Mouse (Mus musculus): Measurements from ENCODE around the gene Nbea. TPM values are rescaled to one million over a fixed set of nuclear protein-coding genes. Genes with fewer than 3 reads are reported as not detected.
A peak's percentile ranks its signal among the peaks of the same experiment; 100 is the strongest.

Nbea gene
- polyA plus RNA-seq, 1 experiment from 2014 or later, result 8.5 TPM

DNA sequence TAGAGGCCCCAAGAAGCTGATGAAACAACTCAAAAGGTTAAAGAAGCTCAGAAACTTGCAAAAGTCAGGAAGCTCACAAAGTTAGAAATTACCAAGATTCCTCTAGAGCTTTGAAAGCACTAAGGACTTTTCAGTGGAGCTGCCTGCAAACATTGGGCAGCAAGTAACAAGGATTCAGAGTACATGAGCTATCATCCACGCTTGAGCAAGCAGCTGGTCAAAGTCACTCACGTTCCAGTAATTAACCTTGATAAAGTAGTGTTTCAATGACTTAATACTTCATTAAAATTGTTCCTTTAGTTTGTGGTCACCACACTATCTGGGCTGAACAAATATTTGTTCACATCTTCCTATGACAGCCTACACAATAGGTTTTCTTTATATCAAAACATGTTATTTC, 75.4 kb downstream of the Nbea start:
- no peaks in the 10 kb centered on the region for H3K4me1 ChIP-seq (replicated peaks)
- no peaks in the 10 kb centered on the region for H3K36me3 ChIP-seq
- no peak overlapping the region for H3K4me3 ChIP-seq (replicated peaks)
- no peaks in the 10 kb centered on the region for H3K27me3 ChIP-seq (replicated peaks)
- H3K9me3 ChIP-seq, result no peaks in the 10 kb centered on the region
- no peak overlapping the region for H3K27ac ChIP-seq
- no peak for ATAC-seq
- no peak overlapping the region for H3K9ac ChIP-seq
- no peak overlapping the region for H3K4me2 ChIP-seq (replicated peaks)
- WGBS, result 71% methylated on average over 2 of the region's 2 CpGs

DNA sequence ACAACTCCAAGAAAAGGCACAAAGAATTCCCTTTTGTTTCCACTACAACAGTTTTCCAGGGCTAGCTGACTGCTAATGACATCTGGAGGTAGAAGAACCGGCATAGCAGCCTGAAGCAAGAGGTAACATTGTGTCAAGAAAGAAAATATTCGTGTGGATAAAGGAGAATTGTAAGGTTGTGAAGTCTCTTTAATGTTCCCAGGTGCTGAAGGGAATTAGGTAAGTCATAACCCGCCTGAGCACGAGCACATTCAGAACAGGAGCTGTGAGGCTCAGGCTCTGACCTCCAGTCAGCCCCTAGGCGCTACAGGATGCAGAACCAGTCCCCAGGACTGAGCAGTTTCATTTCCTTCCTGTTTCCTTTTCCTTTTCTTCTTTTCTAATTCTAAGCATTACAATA, 86.4 kb downstream of the Nbea start:
- ATAC-seq, result no peak
- Histone ChIP-seq H3K27ac (no peak overlapping the region), H3K4me1 (replicated peaks) (no peaks in the 10 kb centered on the region), H3K4me3 (replicated peaks) (no peak overlapping the region), H3K36me3 (no peaks in the 10 kb centered on the region), H3K9me3 (no peaks in the 10 kb centered on the region), H3K4me2 (replicated peaks) (no peak overlapping the region), H3K27me3 (replicated peaks) (no peaks in the 10 kb centered on the region), H3K9ac (no peak overlapping the region)
- WGBS, result 44% methylated on average over 5 of the region's 5 CpGs

DNA sequence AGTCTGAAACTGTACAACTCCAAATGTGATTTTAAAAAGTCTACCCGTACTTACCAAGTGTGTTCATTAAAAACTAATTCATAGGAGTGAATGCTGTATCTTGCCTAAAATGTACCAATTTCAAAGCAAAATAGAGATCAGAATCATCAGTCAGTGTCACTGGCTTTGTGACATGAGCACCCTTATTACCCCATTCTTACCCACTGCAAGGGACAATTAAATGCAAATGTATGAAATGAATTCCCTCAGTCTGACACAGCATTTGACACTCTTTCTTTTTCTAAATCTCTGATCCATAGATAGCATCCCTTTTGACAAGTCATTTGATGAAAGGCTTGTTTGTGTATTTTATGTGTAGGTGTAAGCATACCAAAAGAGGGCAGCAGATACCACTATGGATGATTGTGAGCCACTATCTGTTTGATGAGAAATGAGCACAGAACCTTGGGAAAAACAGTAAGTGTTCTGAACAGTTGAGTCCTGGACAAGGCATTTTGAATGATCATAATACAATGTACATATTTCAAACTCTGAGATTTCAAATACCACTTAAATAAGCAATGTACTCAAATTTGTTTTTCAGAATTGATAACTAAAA, 104.4 kb downstream of the Nbea start:
- H3K4me1 ChIP-seq (replicated peaks), result no peaks in the 10 kb centered on the region
- 93% methylated on average over 1 of the region's 1 CpGs for WGBS
- no peak overlapping the region for H3K27ac ChIP-seq
- H3K27me3 ChIP-seq (replicated peaks), result no peaks in the 10 kb centered on the region
- ATAC-seq, result no peak
- no peaks in the 10 kb centered on the region for H3K9me3 ChIP-seq
- H3K36me3 ChIP-seq, result no peaks in the 10 kb centered on the region
- no peak overlapping the region for H3K4me2 ChIP-seq (replicated peaks)
- no peak overlapping the region for H3K4me3 ChIP-seq (replicated peaks)
- no peak overlapping the region for H3K9ac ChIP-seq

DNA sequence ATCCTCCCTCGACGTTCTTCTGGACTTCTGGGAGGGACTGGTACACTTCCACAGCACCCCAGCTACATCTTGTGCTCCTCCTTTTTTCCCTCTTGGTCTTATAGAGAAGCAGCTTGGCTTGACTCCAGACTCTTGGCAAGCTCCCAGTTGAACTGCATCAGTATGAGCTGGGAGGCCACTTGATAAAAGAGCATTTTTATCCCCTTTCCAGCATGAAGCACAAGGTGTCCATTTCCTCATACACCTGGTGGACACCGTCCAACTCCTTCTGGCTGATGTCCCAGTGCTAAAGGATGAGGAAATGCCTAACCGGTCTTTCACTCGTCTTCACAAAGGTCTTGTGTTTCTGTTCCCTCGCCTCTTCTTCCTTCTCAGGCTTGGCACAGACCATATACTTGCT, 115.7 kb downstream of the Nbea start:
- no peaks in the 10 kb centered on the region for H3K4me1 ChIP-seq (replicated peaks)
- H3K36me3 ChIP-seq, result no peaks in the 10 kb centered on the region
- no peak; the same call in 1 of the 2 replicates for ATAC-seq
- no peak overlapping the region for H3K9ac ChIP-seq
- 69% methylated on average over 6 of the region's 6 CpGs for WGBS
- no peak overlapping the region for H3K4me3 ChIP-seq (replicated peaks)
- H3K27me3 ChIP-seq (replicated peaks), result no peaks in the 10 kb centered on the region
- no peaks in the 10 kb centered on the region for H3K9me3 ChIP-seq
- H3K4me2 ChIP-seq (replicated peaks), result no peak overlapping the region
- no peak overlapping the region for H3K27ac ChIP-seq

DNA sequence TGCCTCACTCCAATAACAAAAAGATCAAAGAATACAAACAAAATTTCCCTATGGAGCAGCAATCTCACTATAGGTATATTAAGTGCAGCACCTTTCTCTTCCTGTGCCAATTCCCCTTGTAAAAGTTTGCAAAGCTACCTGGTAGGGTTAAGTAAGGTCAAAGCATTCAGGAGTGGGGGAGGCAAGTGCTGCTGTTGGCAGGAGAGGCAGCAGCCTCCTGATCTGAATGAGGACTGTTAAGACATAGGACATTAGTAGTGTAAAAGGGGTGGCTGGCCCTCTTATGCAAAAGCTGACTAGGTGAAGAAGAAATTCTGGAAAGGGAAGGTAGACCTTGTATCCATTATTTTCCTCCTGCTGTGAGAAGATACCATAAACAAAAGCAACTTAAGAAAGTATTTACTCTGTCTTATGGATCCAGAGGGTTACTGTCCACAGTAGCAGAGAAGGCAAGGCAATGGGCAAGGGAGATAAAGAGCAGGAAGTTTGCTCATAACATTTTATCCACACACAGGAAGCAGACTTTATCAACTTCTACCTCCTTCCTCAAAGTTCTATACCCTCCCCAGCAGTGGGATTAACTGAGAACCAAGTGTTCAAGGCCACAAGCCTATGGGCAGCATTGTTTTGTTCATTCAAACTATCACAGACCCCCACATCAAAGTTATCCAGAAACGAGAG, 117.0 kb downstream of the Nbea start:
- no peak overlapping the region for H3K9ac ChIP-seq
- ATAC-seq, result no peak
- H3K4me1 ChIP-seq (replicated peaks), result no peaks in the 10 kb centered on the region
- H3K9me3 ChIP-seq, result no peaks in the 10 kb centered on the region
- no peaks in the 10 kb centered on the region for H3K27me3 ChIP-seq (replicated peaks)
- H3K4me2 ChIP-seq (replicated peaks), result no peak overlapping the region
- H3K36me3 ChIP-seq, result no peaks in the 10 kb centered on the region
- no peak overlapping the region for H3K27ac ChIP-seq
- 91% methylated on average over 1 of the region's 1 CpGs for WGBS
- no peak overlapping the region for H3K4me3 ChIP-seq (replicated peaks)

DNA sequence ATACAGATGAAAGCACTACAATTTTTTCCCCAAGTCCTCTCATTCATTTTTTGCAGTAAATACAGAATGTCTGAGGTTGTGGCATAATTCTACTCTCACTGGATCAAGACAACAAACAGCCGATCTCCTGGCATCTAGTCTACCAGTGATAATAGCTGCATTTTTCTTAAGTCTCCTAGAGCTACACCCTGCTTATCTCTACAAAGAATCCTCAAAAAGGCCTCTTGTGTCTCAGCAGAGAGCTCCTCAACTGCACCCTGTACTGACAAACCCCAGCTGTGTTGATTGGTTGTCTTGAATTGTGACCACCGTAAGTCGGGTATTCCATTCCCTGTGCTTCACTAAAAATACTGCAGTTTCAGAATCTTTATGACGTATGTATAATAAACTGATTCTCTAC, 118.3 kb downstream of the Nbea start:
- WGBS, result 65% methylated on average over 4 of the region's 4 CpGs
- Histone ChIP-seq H3K4me2 (replicated peaks) (no peak overlapping the region), H3K27ac (no peak overlapping the region), H3K27me3 (replicated peaks) (no peaks in the 10 kb centered on the region), H3K36me3 (no peaks in the 10 kb centered on the region), H3K9me3 (no peaks in the 10 kb centered on the region), H3K9ac (no peak overlapping the region), H3K4me3 (replicated peaks) (no peak overlapping the region), H3K4me1 (replicated peaks) (no peaks in the 10 kb centered on the region)
- no peak for ATAC-seq

DNA sequence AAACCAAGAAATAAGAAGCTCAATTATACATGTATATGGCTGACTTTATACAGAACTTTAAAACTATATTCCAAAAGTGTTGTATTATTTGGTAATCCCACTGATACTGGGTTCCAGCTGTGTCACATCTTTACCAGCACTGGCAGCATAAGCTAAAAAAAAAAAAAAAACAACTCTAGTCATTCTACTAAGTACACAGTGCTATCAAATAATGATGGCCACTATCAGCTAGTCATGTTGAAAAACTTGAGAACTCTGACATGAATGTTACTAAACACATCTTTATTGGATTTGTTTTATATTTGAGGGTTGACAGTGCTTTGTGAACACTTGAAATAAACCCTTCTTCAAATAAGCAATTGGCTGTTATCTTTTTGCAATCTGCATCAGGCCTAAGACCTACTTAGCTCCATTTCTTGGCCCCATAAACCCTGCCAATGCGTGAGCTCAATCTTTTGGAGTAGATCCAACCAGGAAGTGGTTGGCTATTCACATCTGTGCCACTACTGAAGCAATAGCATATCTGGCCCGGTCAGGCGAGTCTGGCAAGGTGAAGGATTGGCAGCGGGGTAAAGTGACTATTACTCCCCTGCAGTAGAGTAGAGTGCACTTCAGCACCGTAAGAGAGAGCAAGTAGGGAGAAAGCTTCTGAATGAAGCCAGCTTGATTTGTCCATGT, 137.7 kb downstream of the Nbea start:
- 79% methylated on average over 5 of the region's 5 CpGs for WGBS
- Histone ChIP-seq H3K9ac (no peak overlapping the region), H3K9me3 (no peaks in the 10 kb centered on the region), H3K27me3 (replicated peaks) (no peaks in the 10 kb centered on the region), H3K4me3 (replicated peaks) (no peak overlapping the region), H3K36me3 (no peaks in the 10 kb centered on the region), H3K4me1 (replicated peaks) (no peaks in the 10 kb centered on the region), H3K4me2 (replicated peaks) (no peak overlapping the region), H3K27ac (no peak overlapping the region)
- ATAC-seq, result peak; percentile 63; the same call in 1 of the 2 replicates

DNA sequence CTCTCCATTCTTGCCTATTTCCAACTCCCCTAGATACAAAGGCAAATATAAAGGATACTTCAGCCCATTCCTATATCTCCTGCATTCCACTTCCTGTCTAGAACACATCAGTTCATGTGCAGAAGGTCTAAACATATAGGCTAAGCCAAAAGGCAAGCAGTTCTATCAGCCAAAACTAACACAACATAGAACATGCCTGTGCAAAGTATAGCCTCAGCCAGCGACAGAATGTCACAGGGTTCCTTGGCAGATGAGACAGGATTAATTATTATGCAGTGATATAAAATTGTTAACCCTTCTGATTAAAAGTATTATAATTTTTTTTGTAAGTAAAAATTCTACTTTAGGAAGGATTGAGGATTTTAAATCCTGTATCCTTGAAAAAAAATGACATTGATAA, 140.4 kb downstream of the Nbea start:
- no peak overlapping the region for H3K27ac ChIP-seq
- H3K4me2 ChIP-seq (replicated peaks), result no peak overlapping the region
- H3K36me3 ChIP-seq, result no peaks in the 10 kb centered on the region
- no peaks in the 10 kb centered on the region for H3K9me3 ChIP-seq
- H3K4me3 ChIP-seq (replicated peaks), result no peak overlapping the region
- no peaks in the 10 kb centered on the region for H3K4me1 ChIP-seq (replicated peaks)
- WGBS, result 84% methylated on average over 1 of the region's 1 CpGs
- no peak for ATAC-seq
- H3K9ac ChIP-seq, result no peak overlapping the region
- H3K27me3 ChIP-seq (replicated peaks), result no peaks in the 10 kb centered on the region

DNA sequence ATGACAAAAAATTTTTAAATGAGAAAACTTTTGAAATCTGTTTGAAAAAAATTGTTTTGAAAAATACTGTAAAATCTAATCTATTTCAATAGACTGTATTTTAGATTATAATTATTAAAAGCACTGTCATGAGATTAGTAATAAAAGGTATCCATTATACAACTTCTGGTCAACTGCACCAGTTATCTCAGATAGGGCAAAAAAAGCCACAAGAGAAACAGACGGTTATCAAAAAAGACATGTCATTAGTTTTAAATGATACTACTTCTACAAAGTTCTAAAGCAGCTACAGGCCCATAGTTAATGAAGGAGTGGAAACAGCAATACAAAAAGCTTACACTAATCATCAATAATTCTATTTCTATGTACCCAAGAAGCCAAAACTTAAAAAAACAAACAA, 144.0 kb downstream of the Nbea start:
- no peaks in the 10 kb centered on the region for H3K4me1 ChIP-seq (replicated peaks)
- WGBS, result 86% methylated on average over 1 of the region's 1 CpGs
- ATAC-seq, result no peak
- H3K36me3 ChIP-seq, result no peaks in the 10 kb centered on the region
- no peak overlapping the region for H3K27ac ChIP-seq
- H3K9me3 ChIP-seq, result no peaks in the 10 kb centered on the region
- no peak overlapping the region for H3K4me3 ChIP-seq (replicated peaks)
- no peak overlapping the region for H3K9ac ChIP-seq
- no peaks in the 10 kb centered on the region for H3K27me3 ChIP-seq (replicated peaks)
- H3K4me2 ChIP-seq (replicated peaks), result no peak overlapping the region

DNA sequence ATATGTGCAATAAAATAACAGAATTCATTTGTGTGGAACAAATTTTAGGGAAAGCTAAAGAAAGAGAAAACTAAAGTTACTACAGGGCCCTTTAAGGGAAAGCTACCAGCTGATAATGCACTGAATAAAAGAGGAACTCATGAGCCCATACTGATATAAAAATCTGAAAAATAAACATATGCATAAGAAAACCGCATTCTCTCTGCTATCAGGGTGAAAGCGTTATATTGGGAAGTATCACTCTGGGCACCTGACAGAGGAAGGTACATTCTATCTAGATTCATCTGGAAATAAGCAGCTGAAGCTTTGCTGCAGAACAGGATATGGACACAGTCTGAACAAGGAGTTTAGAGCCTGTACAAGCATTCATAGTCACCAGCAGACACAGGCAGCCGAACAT, 148.9 kb downstream of the Nbea start:
- Histone ChIP-seq H3K9me3 (no peaks in the 10 kb centered on the region), H3K27ac (no peak overlapping the region), H3K9ac (no peak overlapping the region), H3K4me1 (replicated peaks) (no peaks in the 10 kb centered on the region), H3K4me3 (replicated peaks) (no peak overlapping the region), H3K36me3 (no peaks in the 10 kb centered on the region), H3K4me2 (replicated peaks) (no peak overlapping the region), H3K27me3 (replicated peaks) (no peaks in the 10 kb centered on the region)
- no peak for ATAC-seq
- 73% methylated on average over 3 of the region's 3 CpGs for WGBS

DNA sequence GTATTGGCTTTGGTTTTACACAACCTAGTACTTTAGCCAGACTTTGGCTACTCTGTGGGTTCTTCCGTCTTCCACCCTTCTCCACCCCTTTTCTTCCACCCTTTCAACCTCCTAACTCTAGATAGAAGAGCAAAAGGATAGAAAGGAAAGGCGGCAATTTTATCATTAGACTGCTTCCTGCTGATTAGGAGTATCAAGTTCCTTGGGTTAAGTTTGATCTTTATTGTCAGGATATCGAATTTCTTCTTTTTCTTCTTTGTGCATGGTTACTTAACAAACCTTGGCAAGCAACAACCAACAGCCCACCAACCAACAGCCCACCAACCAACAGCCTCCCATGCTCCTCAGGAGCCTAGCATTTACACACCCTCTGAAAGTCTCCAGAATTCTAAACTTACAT, 165.0 kb downstream of the Nbea start:
- ATAC-seq, result no peak
- no peaks in the 10 kb centered on the region for H3K36me3 ChIP-seq
- 90% methylated on average over 3 of the region's 3 CpGs for WGBS

DNA sequence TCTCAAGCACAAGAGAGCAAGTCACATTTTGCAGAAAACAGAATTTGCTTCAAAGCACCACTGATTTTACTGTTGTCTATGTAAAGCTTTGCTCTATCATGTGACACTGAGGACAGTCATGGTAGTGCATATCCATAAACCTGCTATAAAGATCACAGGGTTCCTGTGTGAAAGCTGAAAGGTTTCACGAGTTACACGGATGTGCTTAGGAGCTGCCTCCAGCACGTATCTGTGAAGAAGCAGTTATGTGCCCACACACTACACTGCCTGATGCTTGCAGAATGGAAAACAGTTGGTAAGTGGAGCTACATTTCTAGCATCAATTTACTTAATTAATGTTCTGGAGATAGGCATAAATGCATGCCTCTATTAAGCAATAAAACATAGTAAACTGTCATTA, 172.4 kb downstream of the Nbea start:
- H3K4me3 ChIP-seq (replicated peaks), result no peak overlapping the region
- 89% methylated on average over 3 of the region's 3 CpGs for WGBS
- H3K36me3 ChIP-seq, result no peaks in the 10 kb centered on the region
- no peaks in the 10 kb centered on the region for H3K9me3 ChIP-seq
- no peaks in the 10 kb centered on the region for H3K27me3 ChIP-seq (replicated peaks)
- H3K27ac ChIP-seq, result no peak overlapping the region
- H3K9ac ChIP-seq, result no peak overlapping the region
- no peak for ATAC-seq
- no peaks in the 10 kb centered on the region for H3K4me1 ChIP-seq (replicated peaks)
- H3K4me2 ChIP-seq (replicated peaks), result no peak overlapping the region

More for the DNA sequence above, 165.0 kb downstream of the Nbea start:
- Histone ChIP-seq H3K4me3 (replicated peaks) (no peak overlapping the region), H3K9ac (no peak overlapping the region), H3K4me2 (replicated peaks) (no peak overlapping the region), H3K27me3 (replicated peaks) (no peaks in the 10 kb centered on the region), H3K4me1 (replicated peaks) (no peaks in the 10 kb centered on the region), H3K9me3 (no peaks in the 10 kb centered on the region), H3K27ac (no peak overlapping the region)

DNA sequence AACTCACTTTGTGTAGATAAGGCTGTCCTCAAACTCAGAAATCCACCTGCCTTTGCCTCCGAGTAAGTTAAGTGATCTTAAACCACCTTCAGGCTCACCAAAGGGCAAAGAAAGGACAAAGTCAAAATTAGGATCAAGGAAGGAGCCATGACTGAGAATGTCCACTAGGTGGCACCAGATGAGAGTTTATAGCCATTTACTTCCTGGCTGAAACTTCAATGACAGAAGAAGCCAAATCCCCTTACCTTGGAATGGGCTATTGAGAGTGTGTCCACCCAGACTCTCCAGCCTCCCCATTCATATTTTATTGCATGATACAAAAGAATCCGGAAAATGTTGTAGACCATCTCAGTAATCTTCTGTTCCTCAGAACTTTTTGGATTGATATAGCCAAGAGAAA, 175.5 kb downstream of the Nbea start:
- Histone ChIP-seq H3K9ac (no peak overlapping the region), H3K27ac (no peak overlapping the region), H3K36me3 (no peaks in the 10 kb centered on the region), H3K9me3 (no peaks in the 10 kb centered on the region), H3K4me1 (replicated peaks) (no peaks in the 10 kb centered on the region), H3K4me3 (replicated peaks) (no peak overlapping the region), H3K4me2 (replicated peaks) (no peak overlapping the region), H3K27me3 (replicated peaks) (no peaks in the 10 kb centered on the region)
- WGBS, result 19% methylated on average over 2 of the region's 2 CpGs
- no peak for ATAC-seq
